Mouse (Mus musculus) olfactory bulb, adult 2 months (tissue): Measurements from ENCODE around the gene Uggt1.

ENCODE experiments used
- CTCF ChIP-seq: fragments of 200-500 bp; IDR thresholded peaks from 2 replicates; pipeline ENCODE4 v1.5.1; 2012; ENCODE audit warnings: low read depth, mild to moderate bottlenecking, low read length, moderate library complexity; ENCODE audit not compliant: insufficient read depth
- POLR2A ChIP-seq: fragments of 200-500 bp; IDR thresholded peaks from 2 replicates; pipeline ENCODE4 v1.6.1; 2012; ENCODE audit warnings: mild to moderate bottlenecking, low read depth, low read length, moderate library complexity; ENCODE audit not compliant: insufficient read depth

DNA sequence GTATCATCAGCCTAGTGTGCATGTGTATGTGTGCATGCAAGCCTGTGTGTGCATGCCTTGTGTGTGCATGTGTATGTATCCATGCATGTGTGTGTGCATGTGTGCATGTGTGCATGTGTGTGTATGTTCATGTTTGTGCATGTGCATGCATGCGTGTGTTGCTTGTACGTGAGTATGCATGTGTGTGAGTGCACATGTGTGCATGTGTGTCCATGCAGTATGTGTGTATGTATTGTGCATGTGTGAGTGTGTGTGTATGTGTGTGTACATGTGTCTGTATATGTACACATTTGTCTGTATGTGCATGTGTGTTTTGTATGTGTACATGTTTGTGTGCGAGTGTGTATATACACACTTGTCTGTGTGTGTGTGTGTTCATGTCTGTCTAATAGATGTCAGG, 23.1 kb upstream of the Uggt1 start:
- TF ChIP-seq CTCF (no peak), POLR2A (no peak)
